Mouse (Mus musculus) hindbrain, embryonic 15.5 days (tissue): ENCODE data around the gene Aldh3b3. TPM values are rescaled to one million over a fixed set of nuclear protein-coding genes. Genes with fewer than 3 reads are reported as not detected.
A peak's percentile ranks its signal among the peaks of the same experiment; 100 is the strongest.

Experiments used
- ATAC-seq: fragments of 200-750 bp; cut with Nextera tagmentation; 2 replicates; pipeline ENCODE4 v1.8.0; 2017; ENCODE audit warnings: low read depth, moderate number of reproducible peaks, moderate TSS enrichment; ENCODE audit not compliant: low FRiP score
- H3K27ac ChIP-seq: fragments of 300-500 bp; sonication (generic); replicated peaks from 2 replicates; pipeline ENCODE4 v1.5.1; 2015; ENCODE audit warnings: mild to moderate bottlenecking, inconsistent platforms
- H3K27me3 ChIP-seq: fragments of 300-500 bp; sonication (generic); 2 replicates; pipeline ENCODE4 v1.6.1; 2015; ENCODE audit warnings: control low read depth, inconsistent platforms
- H3K36me3 ChIP-seq: fragments of 300-500 bp; sonication (generic); 2 replicates; pipeline ENCODE4 v1.6.1; 2015; ENCODE audit warnings: control low read depth, inconsistent platforms
- H3K4me1 ChIP-seq: fragments of 300-500 bp; sonication (generic); replicated peaks from 2 replicates; pipeline ENCODE4 v1.6.1; 2015; ENCODE audit warnings: control low read depth, inconsistent platforms
- H3K4me2 ChIP-seq: fragments of 300-500 bp; sonication (generic); 2 replicates; pipeline ENCODE4 v1.6.1; 2015; ENCODE audit warnings: moderate library complexity, mild to moderate bottlenecking, inconsistent platforms
- H3K4me3 ChIP-seq: fragments of 300-500 bp; sonication (generic); 2 replicates; pipeline ENCODE4 v1.5.1; 2015; ENCODE audit warnings: mild to moderate bottlenecking, inconsistent platforms
- H3K9ac ChIP-seq: fragments of 300-500 bp; sonication (generic); 2 replicates; pipeline ENCODE4 v1.6.1; 2015; ENCODE audit warnings: inconsistent platforms
- H3K9me3 ChIP-seq: fragments of 300-500 bp; sonication (generic); 2 replicates; pipeline ENCODE4 v1.6.1; 2016; ENCODE audit warnings: control low read depth, inconsistent platforms
- WGBS: fragments of 180-500 bp; shearing (Covaris S2); methylation state at CpG from one replicate; pipeline ENCODE4 v1.1.7; 2015; 5-methylcytosine and 5-hydroxymethylcytosine counted together
- polyA plus RNA-seq: library from polyadenylated mRNA; unstranded; fragments of >200 nt; fragmentation: Nextera tagmentation; extraction: Ambion mirVana; gene quantifications from 2 replicates; pipeline ENCODE4 v1.2.1, GENCODE M21; 2015

The Aldh3b3 gene
- polyA plus RNA-seq, 1 experiment from 2014 or later, result not detected

- peaks cover 5% of the 10 kb centered on the region; the same call in 1 of the 2 replicates for H3K4me1 ChIP-seq
- H3K4me3 ChIP-seq, result no peak overlapping the region
- ATAC-seq, result no peak
- no peak overlapping the region for H3K9ac ChIP-seq
- WGBS, result 15% methylated on average over 8 of the region's 8 CpGs
- H3K4me2 ChIP-seq, result no peak overlapping the region
- no peaks in the 10 kb centered on the region for H3K9me3 ChIP-seq
- H3K27me3 ChIP-seq, result no peaks in the 10 kb centered on the region
- no peak overlapping the region for H3K27ac ChIP-seq
- no peaks in the 10 kb centered on the region for H3K36me3 ChIP-seq
Observed at GRCm38 (mm10) chr19:3985261-3985681, 26.8 kb downstream of the Aldh3b3 start.

GRCm38 (mm10) chr19:3986334-3986733, 27.9 kb downstream of the Aldh3b3 start, which contains the start of gene Acy3:
Acy3 (plus strand) TSS chr19:3986570.
- WGBS, result 16% methylated on average over 8 of the region's 8 CpGs

GRCm38 (mm10) chr19:3988066-3988465, 29.6 kb downstream of the Aldh3b3 start:
- H3K4me2 ChIP-seq, result no peak overlapping the region
- 90% methylated on average over 14 of the region's 14 CpGs for WGBS
- no peak overlapping the region for H3K27ac ChIP-seq
- H3K4me3 ChIP-seq, result no peak overlapping the region
- ATAC-seq, result no peak
- H3K4me1 ChIP-seq, result peaks cover 5% of the 10 kb centered on the region; the same call in 1 of the 2 replicates
- no peaks in the 10 kb centered on the region for H3K9me3 ChIP-seq
- H3K36me3 ChIP-seq, result no peaks in the 10 kb centered on the region
- no peaks in the 10 kb centered on the region for H3K27me3 ChIP-seq
- no peak overlapping the region for H3K9ac ChIP-seq

More at GRCm38 (mm10) chr19:3986334-3986733, 27.9 kb downstream of the Aldh3b3 start, which contains the start of gene Acy3:
- H3K36me3 ChIP-seq, result no peaks in the 10 kb centered on the region
- ATAC-seq, result peak; percentile 23; the same call in 1 of the 2 replicates
- peaks cover 5% of the 10 kb centered on the region; the same call in 1 of the 2 replicates for H3K4me1 ChIP-seq
- no peak within 1 kb of the TSS for H3K4me2 ChIP-seq
- no peaks in the 10 kb centered on the region for H3K9me3 ChIP-seq
- no peak within 1 kb of the TSS for H3K4me3 ChIP-seq
- no peak within 1 kb of the TSS for H3K27ac ChIP-seq
- no peak within 1 kb of the TSS for H3K9ac ChIP-seq
- no peaks in the 10 kb centered on the region for H3K27me3 ChIP-seq

GRCm38 (mm10) chr19:3988750-3989149, 30.3 kb downstream of the Aldh3b3 start:
- WGBS, result 84% methylated on average over 4 of the region's 4 CpGs
- ATAC-seq, result no peak
- Histone ChIP-seq H3K36me3 (no peaks in the 10 kb centered on the region), H3K4me1 (peaks cover 5% of the 10 kb centered on the region; the same call in 1 of the 2 replicates), H3K9ac (no peak overlapping the region), H3K9me3 (no peaks in the 10 kb centered on the region), H3K27ac (no peak overlapping the region), H3K4me3 (no peak overlapping the region), H3K4me2 (no peak overlapping the region), H3K27me3 (no peaks in the 10 kb centered on the region)

GRCm38 (mm10) chr19:3990804-3991203, 32.4 kb downstream of the Aldh3b3 start:
- Histone ChIP-seq H3K27me3 (no peaks in the 10 kb centered on the region), H3K9me3 (no peaks in the 10 kb centered on the region), H3K9ac (no peak overlapping the region), H3K4me1 (no peaks in the 10 kb centered on the region), H3K36me3 (no peaks in the 10 kb centered on the region), H3K27ac (no peak overlapping the region), H3K4me2 (no peak overlapping the region), H3K4me3 (no peak overlapping the region)
- 43% methylated on average over 6 of the region's 6 CpGs for WGBS
- no peak for ATAC-seq

- no peak overlapping the region for H3K9ac ChIP-seq
- no peak overlapping the region for H3K4me3 ChIP-seq
- 92% methylated on average over 3 of the region's 3 CpGs for WGBS
- no peaks in the 10 kb centered on the region for H3K36me3 ChIP-seq
- no peak for ATAC-seq
- H3K27me3 ChIP-seq, result no peaks in the 10 kb centered on the region
- no peak overlapping the region for H3K4me2 ChIP-seq
- no peaks in the 10 kb centered on the region for H3K4me1 ChIP-seq
- no peaks in the 10 kb centered on the region for H3K9me3 ChIP-seq
- H3K27ac ChIP-seq, result no peak overlapping the region
Observed at GRCm38 (mm10) chr19:3991562-3991961, 33.1 kb downstream of the Aldh3b3 start.

- WGBS, result 80% methylated on average over 3 of the region's 3 CpGs
- no peaks in the 10 kb centered on the region for H3K9me3 ChIP-seq
- H3K4me3 ChIP-seq, result no peak overlapping the region
- H3K27me3 ChIP-seq, result no peaks in the 10 kb centered on the region
- ATAC-seq, result no peak
- H3K4me2 ChIP-seq, result no peak overlapping the region
- H3K36me3 ChIP-seq, result no peaks in the 10 kb centered on the region
- no peak overlapping the region for H3K27ac ChIP-seq
- H3K9ac ChIP-seq, result no peak overlapping the region
- no peaks in the 10 kb centered on the region for H3K4me1 ChIP-seq
Observed at GRCm38 (mm10) chr19:3991966-3992365, 33.5 kb downstream of the Aldh3b3 start.

GRCm38 (mm10) chr19:3992416-3992815, 34.0 kb downstream of the Aldh3b3 start, which contains the start of gene Tbx10:
Tbx10 (plus strand) TSS chr19:3992752.
- Histone ChIP-seq H3K27ac (no peak within 1 kb of the TSS), H3K4me2 (no peak within 1 kb of the TSS), H3K4me3 (no peak within 1 kb of the TSS), H3K36me3 (no peaks in the 10 kb centered on the region), H3K4me1 (no peaks in the 10 kb centered on the region), H3K9me3 (no peaks in the 10 kb centered on the region), H3K27me3 (no peaks in the 10 kb centered on the region), H3K9ac (no peak within 1 kb of the TSS)
- WGBS, result 63% methylated on average over 5 of the region's 5 CpGs
- ATAC-seq, result no peak

GRCm38 (mm10) chr19:3994932-3995331, 36.5 kb downstream of the Aldh3b3 start:
- Histone ChIP-seq H3K4me1 (peaks cover 11% of the 10 kb centered on the region), H3K9ac (no peak overlapping the region), H3K36me3 (no peaks in the 10 kb centered on the region), H3K9me3 (no peaks in the 10 kb centered on the region), H3K27ac (no peak overlapping the region), H3K4me2 (no peak overlapping the region), H3K27me3 (no peaks in the 10 kb centered on the region), H3K4me3 (no peak overlapping the region)
- ATAC-seq, result no peak
- WGBS, result 69% methylated on average over 6 of the region's 6 CpGs

- peaks cover 12% of the 10 kb centered on the region for H3K4me1 ChIP-seq
- no peaks in the 10 kb centered on the region for H3K36me3 ChIP-seq
- no peak for ATAC-seq
- no peak overlapping the region for H3K27ac ChIP-seq
- H3K9ac ChIP-seq, result no peak overlapping the region
- 92% methylated on average over 3 of the region's 3 CpGs for WGBS
- H3K4me2 ChIP-seq, result no peak overlapping the region
- no peak overlapping the region for H3K4me3 ChIP-seq
- H3K9me3 ChIP-seq, result no peaks in the 10 kb centered on the region
- no peaks in the 10 kb centered on the region for H3K27me3 ChIP-seq
Observed at GRCm38 (mm10) chr19:3995505-3995904, 37.1 kb downstream of the Aldh3b3 start.

- Histone ChIP-seq H3K36me3 (no peaks in the 10 kb centered on the region), H3K27ac (no peak overlapping the region), H3K4me2 (no peak overlapping the region), H3K4me1 (peaks cover 15% of the 10 kb centered on the region), H3K4me3 (no peak overlapping the region), H3K27me3 (no peaks in the 10 kb centered on the region), H3K9me3 (no peaks in the 10 kb centered on the region), H3K9ac (no peak overlapping the region)
- 75% methylated on average over 7 of the region's 7 CpGs for WGBS
- ATAC-seq, result no peak
Observed at GRCm38 (mm10) chr19:3996106-3996505, 37.7 kb downstream of the Aldh3b3 start.

GRCm38 (mm10) chr19:3996747-3997146, 38.3 kb downstream of the Aldh3b3 start:
- Histone ChIP-seq H3K27ac (no peak overlapping the region), H3K36me3 (no peaks in the 10 kb centered on the region), H3K4me3 (no peak overlapping the region), H3K9ac (no peak overlapping the region), H3K27me3 (no peaks in the 10 kb centered on the region), H3K4me2 (no peak overlapping the region), H3K9me3 (no peaks in the 10 kb centered on the region), H3K4me1 (peaks cover 22% of the 10 kb centered on the region)
- no peak for ATAC-seq
- WGBS, result 87% methylated on average over 8 of the region's 8 CpGs

GRCm38 (mm10) chr19:3997231-3997630, 38.8 kb downstream of the Aldh3b3 start:
- WGBS, result 63% methylated on average over 8 of the region's 8 CpGs
- H3K36me3 ChIP-seq, result no peaks in the 10 kb centered on the region
- no peaks in the 10 kb centered on the region for H3K9me3 ChIP-seq
- H3K27ac ChIP-seq, result no peak overlapping the region
- H3K9ac ChIP-seq, result no peak overlapping the region
- H3K4me2 ChIP-seq, result no peak overlapping the region
- H3K27me3 ChIP-seq, result no peaks in the 10 kb centered on the region
- H3K4me1 ChIP-seq, result peaks cover 24% of the 10 kb centered on the region
- no peak for ATAC-seq
- H3K4me3 ChIP-seq, result no peak overlapping the region
